Mouse (Mus musculus) forebrain, embryonic 11.5 days (tissue): Measurements from ENCODE around the gene Saysd1. TPM values are rescaled to one million over a fixed set of nuclear protein-coding genes. Genes with fewer than 3 reads are reported as not detected.

Experiments
- ATAC-seq: fragments of 200-750 bp; cut with Nextera tagmentation; replicated peaks from 2 replicates; pipeline ENCODE4 v1.8.0; 2017; ENCODE audit warnings: moderate TSS enrichment; ENCODE audit not compliant: low FRiP score
- DNase-seq: peaks from one replicate; pipeline ENCODE4 v3.0.0-alpha.2; 2017; ENCODE audit warnings: low spot score
- H3K27ac ChIP-seq: fragments of 300-500 bp; sonication (generic); 2 replicates; pipeline ENCODE4 v1.5.1; 2014; ENCODE audit warnings: low read depth, low read length
- H3K27me3 ChIP-seq: fragments of 300-500 bp; sonication (generic); 2 replicates; pipeline ENCODE4 v1.6.1; 2014; ENCODE audit warnings: mild to moderate bottlenecking, low read length, mixed read lengths; ENCODE audit not compliant: control insufficient read depth, insufficient read depth
- H3K36me3 ChIP-seq: fragments of 300-500 bp; sonication (generic); 2 replicates; pipeline ENCODE4 v1.6.1; 2014; ENCODE audit warnings: mild to moderate bottlenecking, low read length, moderate library complexity, mixed read lengths; ENCODE audit not compliant: control insufficient read depth, insufficient read depth
- H3K4me1 ChIP-seq: fragments of 300-500 bp; sonication (generic); replicated peaks from 2 replicates; pipeline ENCODE4 v1.6.1; 2014; ENCODE audit warnings: low read length, mixed read lengths; ENCODE audit not compliant: control insufficient read depth, insufficient read depth
- H3K4me2 ChIP-seq: fragments of 300-500 bp; sonication (generic); 2 replicates; pipeline ENCODE4 v1.6.1; 2014; ENCODE audit warnings: low read depth, mild to moderate bottlenecking, low read length, moderate library complexity, mixed read lengths; ENCODE audit not compliant: severe bottlenecking
- H3K4me3 ChIP-seq: fragments of 300-500 bp; sonication (generic); 2 replicates; pipeline ENCODE4 v1.5.1; 2014; ENCODE audit warnings: low read depth, low read length
- H3K9ac ChIP-seq: fragments of 300-500 bp; sonication (generic); 2 replicates; pipeline ENCODE4 v1.6.1; 2014; ENCODE audit warnings: low read length
- H3K9me3 ChIP-seq: fragments of 300-500 bp; sonication (generic); 2 replicates; pipeline ENCODE4 v1.6.1; 2016; ENCODE audit warnings: low read length, mixed read lengths; ENCODE audit not compliant: control insufficient read depth
- WGBS: fragments of 180-500 bp; shearing (Covaris S2); extraction: QIAGEN DNeasy Blood & Tissue Kit; methylation state at CpG from one replicate; pipeline ENCODE4 v1.1.7; 2014; 5-methylcytosine and 5-hydroxymethylcytosine counted together
- polyA plus RNA-seq: library from polyadenylated mRNA; unstranded; fragments of >200 nt; fragmentation: Nextera tagmentation; extraction: Ambion mirVana; gene quantifications from 2 replicates; pipeline ENCODE4 v1.2.1, GENCODE M21; 2014

Saysd1 gene
- polyA plus RNA-seq, 1 experiment from 2014 or later = 11.6 TPM

DNA sequence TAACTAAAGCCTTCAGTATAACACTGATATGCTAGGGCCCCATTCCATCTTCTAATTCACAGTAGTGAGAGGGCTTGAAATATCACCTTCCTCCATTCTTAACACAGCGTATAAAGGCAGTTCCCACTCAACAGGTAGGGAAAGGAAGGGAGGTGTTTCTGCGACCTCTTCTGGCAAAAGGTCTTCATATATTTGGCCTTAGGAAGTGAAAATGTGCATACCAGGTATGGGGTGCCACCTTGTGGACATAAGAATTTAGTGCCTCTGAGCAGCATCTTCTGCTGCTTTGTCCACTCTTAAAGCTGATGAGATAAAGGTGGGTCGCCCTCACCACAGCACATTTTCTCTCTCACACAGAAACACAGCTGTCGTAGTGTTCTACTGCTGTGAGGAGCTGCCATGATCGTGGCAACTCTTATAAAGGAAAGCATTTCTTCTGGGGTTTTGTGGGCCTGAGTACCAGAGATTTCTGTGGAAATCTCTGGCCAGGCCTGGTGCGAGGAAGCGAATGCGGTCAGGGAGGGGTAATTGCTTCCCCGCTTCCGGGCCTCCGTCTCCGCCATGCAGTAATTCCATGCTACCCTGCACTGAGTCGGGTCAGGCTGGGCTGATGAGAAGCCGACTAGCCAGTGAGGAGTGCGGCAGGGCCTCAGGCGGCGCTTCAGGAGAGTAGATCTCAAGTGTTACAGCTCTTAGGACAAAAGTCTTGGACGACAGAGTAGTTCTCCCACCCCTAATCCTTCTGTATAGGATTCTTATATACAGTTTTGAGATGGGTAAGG, 70.8 kb downstream of the Saysd1 start:
- Histone ChIP-seq H3K4me1 (no peaks in the 10 kb centered on the region), H3K36me3 (no peaks in the 10 kb centered on the region), H3K9me3 (no peaks in the 10 kb centered on the region), H3K4me2 (no peak overlapping the region), H3K27ac (no peak overlapping the region), H3K4me3 (no peak overlapping the region), H3K9ac (no peak overlapping the region), H3K27me3 (no peaks in the 10 kb centered on the region)
- ATAC-seq = peak; percentile 56
- DNase-seq = peak; percentile 68
- WGBS = 40% methylated on average over 18 of the region's 18 CpGs

DNA sequence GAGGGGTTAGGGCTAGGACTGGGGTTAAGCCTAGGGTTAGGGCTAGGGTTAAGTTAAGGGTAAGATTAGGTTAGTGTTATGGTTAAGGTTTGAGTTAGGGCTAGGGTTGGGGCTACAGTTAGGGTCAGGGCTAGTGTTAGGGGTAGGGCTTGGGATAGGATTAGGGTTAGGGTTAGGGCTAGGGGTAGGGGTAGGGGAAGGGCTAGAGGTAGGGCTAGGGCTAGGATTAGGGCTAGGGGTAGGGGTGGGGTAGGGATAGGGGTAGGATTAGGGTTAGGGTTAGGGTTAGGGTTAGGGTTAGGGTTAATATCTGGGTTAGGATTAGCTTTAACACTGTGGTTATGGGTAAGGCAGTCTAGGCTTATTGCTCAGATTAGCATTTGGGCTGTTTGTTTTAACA, 73.6 kb downstream of the Saysd1 start:
- ATAC-seq (no peak), DNase-seq (no peak)
- Histone ChIP-seq H3K9me3 (no peaks in the 10 kb centered on the region), H3K36me3 (no peaks in the 10 kb centered on the region), H3K27ac (no peak overlapping the region), H3K27me3 (no peaks in the 10 kb centered on the region), H3K4me3 (no peak overlapping the region), H3K4me2 (no peak overlapping the region), H3K4me1 (no peaks in the 10 kb centered on the region), H3K9ac (no peak overlapping the region)

DNA sequence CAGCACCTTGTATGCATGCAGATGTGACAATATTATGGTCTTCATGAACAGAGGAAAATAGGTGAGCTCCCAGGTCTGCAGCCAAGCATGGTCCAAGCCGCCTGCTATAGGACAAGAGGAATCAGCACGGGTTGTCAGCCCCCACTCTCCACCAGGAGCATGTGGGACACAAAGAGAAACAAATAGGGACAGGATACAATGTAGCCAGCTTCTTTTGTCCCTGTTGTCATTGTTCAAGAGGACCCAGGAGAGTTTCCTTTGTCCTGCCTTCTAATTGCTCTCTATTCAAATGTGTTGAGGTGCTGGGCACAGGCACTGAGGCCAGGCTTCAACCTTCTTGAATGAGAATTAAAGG, 89.9 kb downstream of the Saysd1 start:
- DNase-seq (no peak), ATAC-seq (0 out of 2 replicates have a peak, but pooled peaks have one; percentile 39)
- H3K27me3 ChIP-seq = no peaks in the 10 kb centered on the region
- H3K27ac ChIP-seq = no peak overlapping the region
- H3K36me3 ChIP-seq = no peaks in the 10 kb centered on the region
- H3K9me3 ChIP-seq = no peaks in the 10 kb centered on the region
- 3% methylated on average over 2 of the region's 2 CpGs for WGBS
- H3K4me1 ChIP-seq = peaks cover 4% of the 10 kb centered on the region; the same call in 1 of the 2 replicates
- no peak overlapping the region for H3K4me2 ChIP-seq
- H3K9ac ChIP-seq = no peak overlapping the region
- H3K4me3 ChIP-seq = no peak overlapping the region

DNA sequence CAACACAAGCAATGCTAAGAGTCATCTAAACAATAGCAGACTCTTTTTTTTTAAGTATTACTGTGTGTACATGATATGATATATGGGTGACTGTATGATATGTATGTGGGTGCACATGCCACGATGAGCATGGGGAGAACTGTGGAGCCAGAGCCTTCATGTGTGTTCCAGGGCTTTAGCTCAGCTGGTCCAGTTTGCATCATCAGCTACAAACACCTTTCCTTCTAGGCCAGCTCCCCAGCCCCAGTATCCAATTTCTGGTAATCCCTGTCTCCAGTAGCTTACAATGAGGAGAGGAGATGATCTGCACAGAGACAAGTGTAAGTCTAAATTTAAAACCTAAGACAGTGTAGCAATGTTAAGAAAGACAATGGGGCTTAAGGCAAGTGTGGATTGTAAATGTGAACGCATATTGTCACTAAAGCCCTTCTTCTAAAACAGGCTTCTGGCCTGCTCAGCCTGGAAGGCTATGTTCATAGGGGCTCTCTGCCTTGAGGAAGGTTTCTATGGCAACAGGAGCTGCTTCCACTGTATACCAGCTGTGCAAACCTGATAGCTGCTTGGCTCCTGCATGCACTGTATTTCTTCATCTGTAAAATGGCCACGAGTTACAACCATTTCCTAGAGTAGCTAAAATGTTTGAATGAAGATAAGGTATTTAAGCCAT, 90.4 kb downstream of the Saysd1 start:
- Histone ChIP-seq H3K36me3 (no peaks in the 10 kb centered on the region), H3K9ac (no peak overlapping the region), H3K9me3 (no peaks in the 10 kb centered on the region), H3K27me3 (no peaks in the 10 kb centered on the region), H3K4me1 (peaks cover 4% of the 10 kb centered on the region; the same call in 1 of the 2 replicates), H3K4me2 (no peak overlapping the region), H3K27ac (no peak overlapping the region), H3K4me3 (no peak overlapping the region)
- DNase-seq (no peak), ATAC-seq (peak; percentile 87)
- WGBS = 37% methylated on average over 3 of the region's 3 CpGs

DNA sequence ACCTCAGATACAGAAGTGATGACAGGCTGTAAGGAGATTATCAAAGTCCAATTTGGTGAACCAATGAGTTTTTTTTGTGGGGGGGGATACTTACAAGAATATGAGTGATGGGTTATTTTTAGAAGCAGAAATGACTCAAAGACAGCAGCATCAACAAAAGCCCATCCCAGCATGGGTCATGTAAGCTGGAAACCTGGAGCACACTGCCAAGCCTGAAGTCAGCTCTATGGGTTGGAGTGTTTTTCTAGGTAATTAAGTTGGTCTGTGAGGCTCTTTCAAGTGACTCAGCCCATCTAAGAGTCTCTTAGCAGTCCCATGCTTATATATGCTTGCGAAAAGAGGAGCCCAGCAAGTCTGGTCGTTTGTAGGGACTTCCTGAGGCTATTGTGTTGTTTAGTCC, 91.0 kb downstream of the Saysd1 start:
- peaks cover 4% of the 10 kb centered on the region; the same call in 1 of the 2 replicates for H3K4me1 ChIP-seq
- no peaks in the 10 kb centered on the region for H3K9me3 ChIP-seq
- H3K4me3 ChIP-seq = no peak overlapping the region
- DNase-seq = no peak
- H3K36me3 ChIP-seq = no peaks in the 10 kb centered on the region
- WGBS = 41% methylated on average over 2 of the region's 2 CpGs
- H3K9ac ChIP-seq = no peak overlapping the region
- H3K27ac ChIP-seq = no peak overlapping the region
- no peaks in the 10 kb centered on the region for H3K27me3 ChIP-seq
- no peak for ATAC-seq
- H3K4me2 ChIP-seq = no peak overlapping the region

DNA sequence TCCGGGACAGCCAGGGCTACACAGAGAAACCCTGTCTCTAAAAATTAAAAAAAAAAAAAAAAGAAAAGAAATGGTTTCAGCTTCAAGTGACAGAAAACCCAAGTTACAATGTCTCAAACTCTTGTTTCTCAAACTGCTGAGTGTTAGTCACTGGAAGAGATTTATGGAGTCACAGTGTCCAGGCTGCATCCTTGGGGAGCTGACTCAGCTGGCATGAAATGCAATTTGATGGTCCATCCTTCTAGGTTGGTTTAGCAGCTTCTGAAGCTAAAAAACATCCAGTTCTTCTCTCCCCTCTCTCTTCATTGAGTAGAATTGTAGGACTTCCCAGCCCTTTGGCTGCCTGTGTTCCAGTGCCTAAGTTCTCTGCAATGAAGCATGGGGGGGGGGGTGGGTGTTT, 94.3 kb downstream of the Saysd1 start:
- 100% methylated on average over 1 of the region's 1 CpGs for WGBS
- H3K4me3 ChIP-seq = no peak overlapping the region
- H3K27ac ChIP-seq = no peak overlapping the region
- H3K27me3 ChIP-seq = no peaks in the 10 kb centered on the region
- no peaks in the 10 kb centered on the region for H3K9me3 ChIP-seq
- H3K4me1 ChIP-seq = peaks cover 4% of the 10 kb centered on the region; the same call in 1 of the 2 replicates
- ATAC-seq (no peak), DNase-seq (no peak)
- H3K9ac ChIP-seq = no peak overlapping the region
- no peaks in the 10 kb centered on the region for H3K36me3 ChIP-seq
- no peak overlapping the region for H3K4me2 ChIP-seq

DNA sequence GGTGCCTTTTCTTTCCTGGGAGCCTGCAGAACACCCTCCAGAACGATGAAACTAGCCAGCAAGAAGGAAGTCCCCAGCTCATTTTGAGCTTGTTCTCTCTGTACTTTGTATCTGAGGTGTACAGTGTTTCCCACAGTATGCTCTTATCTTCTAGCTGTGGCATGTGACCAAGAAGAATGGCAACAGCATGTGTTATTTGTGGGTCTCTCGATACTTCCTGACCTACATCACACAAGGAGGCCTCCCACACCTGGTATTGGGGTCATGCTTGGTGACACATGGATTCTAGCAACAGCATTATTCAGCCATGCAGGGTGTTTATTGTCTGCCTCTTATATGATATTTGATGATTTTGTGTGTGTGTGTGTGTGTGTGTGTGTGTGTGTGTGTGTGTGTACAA, 96.5 kb downstream of the Saysd1 start:
- 87% methylated on average over 2 of the region's 2 CpGs for WGBS
- ATAC-seq = no peak

DNA sequence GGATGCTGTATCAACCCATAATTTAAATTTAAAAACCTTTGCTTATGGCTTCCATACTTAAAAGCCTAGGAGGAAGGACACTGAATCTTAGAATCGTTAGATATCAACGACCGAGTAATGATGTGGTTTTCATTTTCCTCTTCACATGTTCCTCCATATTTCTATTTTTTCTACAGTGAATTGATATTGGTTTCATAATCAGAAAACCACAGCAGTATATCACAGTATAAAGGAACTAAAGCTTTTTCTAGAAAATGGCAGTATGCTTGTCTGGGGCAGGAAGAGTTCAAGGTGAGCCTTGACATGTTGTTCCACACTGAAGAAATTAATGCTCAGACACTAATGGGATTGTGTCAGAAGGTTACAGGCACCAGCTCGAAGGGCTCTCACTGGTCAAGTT, 97.4 kb downstream of the Saysd1 start:
- Histone ChIP-seq H3K36me3 (no peaks in the 10 kb centered on the region), H3K4me1 (no peaks in the 10 kb centered on the region), H3K9ac (no peak overlapping the region), H3K4me2 (no peak overlapping the region), H3K27me3 (no peaks in the 10 kb centered on the region), H3K27ac (no peak overlapping the region), H3K9me3 (no peaks in the 10 kb centered on the region), H3K4me3 (no peak overlapping the region)
- DNase-seq (no peak), ATAC-seq (no peak)
- WGBS = 94% methylated on average over 4 of the region's 4 CpGs

More for the DNA sequence above, 96.5 kb downstream of the Saysd1 start:
- Histone ChIP-seq H3K9ac (no peak overlapping the region), H3K36me3 (no peaks in the 10 kb centered on the region), H3K4me1 (no peaks in the 10 kb centered on the region), H3K9me3 (no peaks in the 10 kb centered on the region), H3K27me3 (no peaks in the 10 kb centered on the region), H3K4me3 (no peak overlapping the region), H3K27ac (no peak overlapping the region), H3K4me2 (no peak overlapping the region)
- DNase-seq = no peak

DNA sequence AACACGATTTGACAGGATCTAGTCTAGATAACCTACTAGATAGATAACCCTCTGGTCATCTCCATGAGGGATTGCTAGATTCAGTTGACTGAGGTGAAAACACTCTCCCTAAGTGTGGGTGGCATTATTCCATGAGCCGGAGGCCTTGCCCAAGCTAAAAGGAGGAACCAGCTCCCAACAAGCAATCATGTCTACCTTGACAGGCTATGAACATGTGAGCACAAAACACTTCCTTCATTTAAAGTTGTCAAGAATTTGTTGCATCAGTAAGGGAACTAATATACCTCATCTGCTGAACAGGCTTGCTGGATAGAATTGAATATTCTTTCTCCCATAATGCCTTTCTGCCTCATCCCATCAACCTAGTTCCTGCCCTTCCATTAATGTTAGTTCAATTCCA, 98.5 kb downstream of the Saysd1 start:
- Histone ChIP-seq H3K9me3 (no peaks in the 10 kb centered on the region), H3K4me3 (no peak overlapping the region), H3K36me3 (no peaks in the 10 kb centered on the region), H3K9ac (no peak overlapping the region), H3K4me2 (no peak overlapping the region), H3K27me3 (no peaks in the 10 kb centered on the region), H3K27ac (no peak overlapping the region), H3K4me1 (no peaks in the 10 kb centered on the region)
- ATAC-seq = no peak
- no peak for DNase-seq
- 94% methylated on average over 2 of the region's 2 CpGs for WGBS
